Mouse (Mus musculus): ENCODE measurements around the gene Tacc2. TPM values are rescaled to one million over a fixed set of nuclear protein-coding genes. Genes with fewer than 3 reads are reported as not detected.

Tacc2 gene
- polyA plus RNA-seq, 1 experiment from 2014 or later: 15.6 TPM

DNA sequence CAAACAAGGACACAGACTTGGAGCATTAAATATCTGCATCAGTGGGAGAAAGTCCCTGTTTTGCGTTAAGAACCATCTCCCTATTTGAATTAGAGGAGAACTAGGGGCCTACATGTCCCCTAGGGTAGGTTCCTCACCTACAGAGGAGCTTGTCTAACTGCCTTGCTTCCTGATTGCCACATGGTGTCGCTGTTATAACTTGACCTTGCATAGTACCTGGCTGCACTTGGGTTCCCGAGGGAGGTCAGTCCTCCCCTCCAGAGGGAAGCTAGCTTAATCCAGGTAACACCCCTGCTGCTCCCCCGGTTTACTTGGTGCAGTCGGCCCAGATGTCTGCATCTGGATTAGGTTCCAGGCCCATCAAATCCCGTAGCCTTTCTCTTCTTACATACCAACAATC is 27.9 kb downstream of the Tacc2 start:
- H3K4me2 ChIP-seq (replicated peaks; ENCODE audit: low read depth): no peak overlapping the region
- no peak overlapping the region for H3K27ac ChIP-seq (replicated peaks)
- 21% methylated on average over 6 of the region's 6 CpGs for WGBS
- H3K4me1 ChIP-seq (replicated peaks; ENCODE audit: control insufficient read depth, insufficient read depth): no peaks in the 10 kb centered on the region
- no peaks in the 10 kb centered on the region for H3K9me3 ChIP-seq (ENCODE audit: control insufficient read depth, low read length)
- no peak overlapping the region for H3K4me3 ChIP-seq (ENCODE audit: low read depth, low read length)
- peak; percentile 27 for DNase-seq (ENCODE audit: low spot score)
- H3K9ac ChIP-seq (ENCODE audit: low read length): no peak overlapping the region
- ATAC-seq (ENCODE audit: low FRiP score, low TSS enrichment): peak; percentile 53; the same call in 1 of the 2 replicates
- H3K27me3 ChIP-seq (ENCODE audit: control insufficient read depth, insufficient read depth, low read length): no peaks in the 10 kb centered on the region
- H3K36me3 ChIP-seq (ENCODE audit: control insufficient read depth, insufficient read depth, low read length): no peaks in the 10 kb centered on the region
- TF ChIP-seq EP300 (optimal IDR thresholded peaks at IDR 0.05): no peak
- peak; percentile 82 for TF ChIP-seq CTCF (IDR thresholded peaks at IDR 0.05; ENCODE audit: low read depth)

DNA sequence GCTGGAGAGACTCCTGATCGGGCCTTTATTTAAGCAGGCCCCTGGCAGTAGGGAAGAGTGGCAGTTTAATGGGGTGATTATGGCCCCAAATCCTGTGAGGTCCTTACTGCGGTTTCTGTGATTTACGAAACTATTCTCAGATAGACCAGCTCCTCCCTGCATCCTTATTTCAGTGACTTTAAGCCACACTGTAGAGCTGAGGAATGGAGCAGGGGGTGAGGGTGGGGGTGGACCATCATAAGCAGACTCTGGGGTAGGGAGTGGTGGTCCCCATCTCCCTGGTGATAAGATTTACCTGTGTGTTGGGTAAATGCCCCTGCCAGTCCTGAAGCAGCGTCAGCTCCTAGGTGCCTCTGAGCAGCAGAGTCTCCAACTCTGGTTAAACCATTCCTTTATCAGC is 29.7 kb downstream of the Tacc2 start:
- Histone ChIP-seq H3K27me3 (ENCODE audit: control insufficient read depth, insufficient read depth, low read length) (no peaks in the 10 kb centered on the region), H3K4me2 (replicated peaks; ENCODE audit: low read depth) (no peak overlapping the region), H3K4me3 (ENCODE audit: low read depth, low read length) (no peak overlapping the region), H3K9ac (ENCODE audit: low read length) (no peak overlapping the region), H3K36me3 (ENCODE audit: control insufficient read depth, insufficient read depth, low read length) (no peaks in the 10 kb centered on the region), H3K4me1 (replicated peaks; ENCODE audit: control insufficient read depth, insufficient read depth) (no peaks in the 10 kb centered on the region), H3K9me3 (ENCODE audit: control insufficient read depth, low read length) (no peaks in the 10 kb centered on the region), H3K27ac (replicated peaks) (no peak overlapping the region)
- ATAC-seq (ENCODE audit: low FRiP score, low TSS enrichment) (no peak), DNase-seq (ENCODE audit: low spot score) (no peak)
- 88% methylated on average over 4 of the region's 4 CpGs for WGBS
- TF ChIP-seq CTCF (IDR thresholded peaks at IDR 0.05; ENCODE audit: low read depth) (no peak), EP300 (optimal IDR thresholded peaks at IDR 0.05) (no peak)

DNA sequence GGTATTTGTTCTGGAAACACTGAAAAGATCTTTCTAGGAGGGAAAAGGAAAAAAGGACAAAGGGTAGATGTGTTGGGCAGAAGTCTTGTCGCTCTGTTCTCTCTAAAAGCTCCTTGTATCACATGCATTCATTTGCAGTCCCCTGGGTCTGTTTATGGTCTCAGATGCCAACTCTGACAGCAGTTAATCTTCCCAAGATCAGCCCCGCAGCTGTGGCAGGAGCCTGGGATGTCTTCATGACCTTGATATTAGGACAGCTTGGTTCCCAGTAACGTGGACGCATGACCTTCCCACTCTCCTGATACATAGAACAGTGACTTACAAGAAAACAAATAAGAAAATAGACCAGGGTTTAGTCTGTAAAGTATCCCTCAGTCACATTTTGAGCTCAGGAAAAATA is 36.7 kb downstream of the Tacc2 start:
- H3K4me3 ChIP-seq (ENCODE audit: low read depth, low read length): no peak overlapping the region
- 52% methylated on average over 4 of the region's 4 CpGs for WGBS
- H3K4me2 ChIP-seq (replicated peaks; ENCODE audit: low read depth): no peak overlapping the region
- H3K36me3 ChIP-seq (ENCODE audit: control insufficient read depth, insufficient read depth, low read length): no peaks in the 10 kb centered on the region
- DNase-seq (ENCODE audit: low spot score): no peak
- H3K9ac ChIP-seq (ENCODE audit: low read length): no peak overlapping the region
- no peaks in the 10 kb centered on the region for H3K4me1 ChIP-seq (replicated peaks; ENCODE audit: control insufficient read depth, insufficient read depth)
- TF ChIP-seq EP300 (optimal IDR thresholded peaks at IDR 0.05) (no peak), CTCF (IDR thresholded peaks at IDR 0.05; ENCODE audit: low read depth) (no peak)
- no peak for ATAC-seq (ENCODE audit: low FRiP score, low TSS enrichment)
- H3K27ac ChIP-seq (replicated peaks): no peak overlapping the region
- H3K27me3 ChIP-seq (ENCODE audit: control insufficient read depth, insufficient read depth, low read length): no peaks in the 10 kb centered on the region
- H3K9me3 ChIP-seq (ENCODE audit: control insufficient read depth, low read length): no peaks in the 10 kb centered on the region

DNA sequence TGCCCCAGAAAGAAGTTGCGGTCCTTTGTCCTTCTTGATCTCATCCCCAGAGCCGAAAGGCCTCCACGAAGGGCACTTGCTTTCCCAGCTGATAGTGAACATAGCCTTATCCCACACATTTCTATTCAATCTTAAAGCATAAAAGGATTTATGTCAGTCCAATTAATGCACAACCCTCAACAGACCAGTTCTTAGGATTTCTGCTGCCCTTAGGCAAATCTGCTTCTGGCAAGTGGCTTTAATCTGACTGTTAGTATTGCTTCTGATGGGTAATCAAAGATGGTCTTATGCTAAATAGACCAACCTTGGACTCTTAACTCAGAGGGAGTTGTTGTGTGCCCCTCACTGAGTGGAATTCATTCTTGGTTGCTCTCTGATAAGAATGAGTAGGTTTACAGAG is 40.4 kb downstream of the Tacc2 start:
- WGBS: 70% methylated on average over 3 of the region's 3 CpGs
- ATAC-seq (ENCODE audit: low FRiP score, low TSS enrichment): no peak
- H3K27me3 ChIP-seq (ENCODE audit: control insufficient read depth, insufficient read depth, low read length): no peaks in the 10 kb centered on the region
- H3K4me3 ChIP-seq (ENCODE audit: low read depth, low read length): no peak overlapping the region
- H3K4me2 ChIP-seq (replicated peaks; ENCODE audit: low read depth): no peak overlapping the region
- no peak overlapping the region; the same call in 1 of the 2 replicates for H3K9ac ChIP-seq (ENCODE audit: low read length)
- TF ChIP-seq EP300 (optimal IDR thresholded peaks at IDR 0.05): no peak
- no peak for TF ChIP-seq CTCF (IDR thresholded peaks at IDR 0.05; ENCODE audit: low read depth)
- no peaks in the 10 kb centered on the region for H3K9me3 ChIP-seq (ENCODE audit: control insufficient read depth, low read length)
- no peaks in the 10 kb centered on the region for H3K36me3 ChIP-seq (ENCODE audit: control insufficient read depth, insufficient read depth, low read length)
- DNase-seq (ENCODE audit: low spot score): no peak
- H3K27ac ChIP-seq (replicated peaks): no peak overlapping the region
- H3K4me1 ChIP-seq (replicated peaks; ENCODE audit: control insufficient read depth, insufficient read depth): no peaks in the 10 kb centered on the region

DNA sequence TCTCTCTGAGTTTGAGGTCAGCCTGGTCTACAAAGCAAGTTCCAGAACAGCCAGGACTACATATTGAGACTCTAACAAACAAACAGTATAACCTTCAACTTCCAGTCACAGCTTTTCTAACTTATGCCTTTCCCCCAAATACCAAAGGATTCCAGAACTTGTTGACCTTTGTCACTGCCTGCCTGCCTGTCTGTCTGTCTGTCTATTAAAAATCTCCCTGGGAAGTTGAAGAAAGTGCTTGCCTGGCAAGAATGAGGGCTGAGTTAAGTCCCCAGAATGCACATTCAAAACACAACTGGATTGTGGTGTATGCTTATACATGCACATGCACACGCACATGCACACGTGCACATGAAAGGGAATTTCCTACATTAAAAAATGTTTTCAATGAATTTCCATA is 43.8 kb downstream of the Tacc2 start:
- WGBS: 89% methylated on average over 2 of the region's 2 CpGs
- no peak for ATAC-seq (ENCODE audit: low FRiP score, low TSS enrichment)
- TF ChIP-seq CTCF (IDR thresholded peaks at IDR 0.05; ENCODE audit: low read depth) (no peak), EP300 (optimal IDR thresholded peaks at IDR 0.05) (no peak)

DNA sequence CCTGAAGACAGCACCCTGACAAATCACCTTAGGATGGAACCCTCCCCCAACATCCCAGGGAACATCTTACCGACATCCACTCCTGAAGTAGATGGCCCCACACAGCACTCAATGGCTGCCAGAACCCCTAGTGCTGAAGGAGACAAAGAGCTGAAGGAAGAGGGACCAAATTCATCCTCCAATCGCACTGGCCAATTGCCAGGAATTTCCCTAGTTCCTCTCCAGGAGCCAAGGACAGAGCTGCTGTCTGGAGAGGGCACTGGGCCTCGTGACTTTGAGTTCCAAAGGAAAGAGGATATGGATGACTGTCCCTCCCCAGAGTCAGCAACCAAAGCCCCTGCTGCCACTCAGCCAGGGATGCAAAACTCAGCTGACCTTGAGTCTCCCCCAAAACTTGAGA is 44.7 kb downstream of the Tacc2 start:
- no peaks in the 10 kb centered on the region for H3K36me3 ChIP-seq (ENCODE audit: control insufficient read depth, insufficient read depth, low read length)
- ATAC-seq (ENCODE audit: low FRiP score, low TSS enrichment) (no peak), DNase-seq (ENCODE audit: low spot score) (no peak)
- no peaks in the 10 kb centered on the region for H3K4me1 ChIP-seq (replicated peaks; ENCODE audit: control insufficient read depth, insufficient read depth)
- no peaks in the 10 kb centered on the region for H3K27me3 ChIP-seq (ENCODE audit: control insufficient read depth, insufficient read depth, low read length)
- H3K4me3 ChIP-seq (ENCODE audit: low read depth, low read length): no peak overlapping the region
- TF ChIP-seq EP300 (optimal IDR thresholded peaks at IDR 0.05) (no peak), CTCF (IDR thresholded peaks at IDR 0.05; ENCODE audit: low read depth) (no peak)
- H3K27ac ChIP-seq (replicated peaks): no peak overlapping the region
- H3K4me2 ChIP-seq (replicated peaks; ENCODE audit: low read depth): no peak overlapping the region
- H3K9ac ChIP-seq (ENCODE audit: low read length): no peak overlapping the region
- 58% methylated on average over 3 of the region's 3 CpGs for WGBS
- no peaks in the 10 kb centered on the region for H3K9me3 ChIP-seq (ENCODE audit: control insufficient read depth, low read length)

More for the DNA sequence above, 43.8 kb downstream of the Tacc2 start:
- Histone ChIP-seq H3K36me3 (ENCODE audit: control insufficient read depth, insufficient read depth, low read length) (no peaks in the 10 kb centered on the region), H3K9me3 (ENCODE audit: control insufficient read depth, low read length) (no peaks in the 10 kb centered on the region), H3K27ac (replicated peaks) (no peak overlapping the region), H3K27me3 (ENCODE audit: control insufficient read depth, insufficient read depth, low read length) (no peaks in the 10 kb centered on the region), H3K4me3 (ENCODE audit: low read depth, low read length) (no peak overlapping the region), H3K9ac (ENCODE audit: low read length) (no peak overlapping the region), H3K4me2 (replicated peaks; ENCODE audit: low read depth) (no peak overlapping the region), H3K4me1 (replicated peaks; ENCODE audit: control insufficient read depth, insufficient read depth) (no peaks in the 10 kb centered on the region)
- DNase-seq (ENCODE audit: low spot score): no peak

Data from stomach, postnatal 0 days (tissue).